Mouse (Mus musculus) liver, embryonic 11.5 days (tissue): Measurements from ENCODE around the gene Olfr613. TPM values are rescaled to one million over a fixed set of nuclear protein-coding genes. Genes with fewer than 3 reads are reported as not detected.
"Not testable (repeated sequence)": the region's sequence is repeated elsewhere in the genome, so short reads cannot be mapped to it uniquely, and the experiment has no call there.

Experiments used
- ATAC-seq: fragments of 200-750 bp; cut with Nextera tagmentation; replicated peaks from 2 replicates; pipeline ENCODE4 v1.8.0; 2017; ENCODE audit warnings: moderate number of reproducible peaks, mild to moderate bottlenecking, moderate TSS enrichment, moderate library complexity; ENCODE audit not compliant: low FRiP score
- DNase-seq: peaks from one replicate; pipeline ENCODE4 v3.0.0-alpha.2; 2017; ENCODE audit warnings: low spot score
- H3K27ac ChIP-seq: fragments of 300-500 bp; sonication (generic); 2 replicates; pipeline ENCODE4 v1.5.1; 2014; ENCODE audit warnings: mild to moderate bottlenecking, low read depth, low read length, control low read depth
- H3K27me3 ChIP-seq: fragments of 300-500 bp; sonication (generic); replicated peaks from 2 replicates; pipeline ENCODE4 v1.6.1; 2014; ENCODE audit warnings: low read length, mixed read lengths; ENCODE audit not compliant: control insufficient read depth, insufficient read depth
- H3K36me3 ChIP-seq: fragments of 300-500 bp; sonication (generic); 2 replicates; pipeline ENCODE4 v1.6.1; 2014; ENCODE audit warnings: mild to moderate bottlenecking, low read length, moderate library complexity, mixed read lengths; ENCODE audit not compliant: control insufficient read depth, insufficient read depth
- H3K4me1 ChIP-seq: fragments of 300-500 bp; sonication (generic); replicated peaks from 2 replicates; pipeline ENCODE4 v1.6.1; 2014; ENCODE audit warnings: low read length, mixed read lengths; ENCODE audit not compliant: control insufficient read depth, insufficient read depth
- H3K4me2 ChIP-seq: fragments of 300-500 bp; sonication (generic); 2 replicates; pipeline ENCODE4 v1.6.1; 2014; ENCODE audit warnings: mild to moderate bottlenecking, control low read depth, moderate library complexity
- H3K4me3 ChIP-seq: fragments of 300-500 bp; sonication (generic); 2 replicates; pipeline ENCODE4 v1.5.1; 2014; ENCODE audit warnings: low read depth, low read length, control low read depth
- H3K9ac ChIP-seq: fragments of 300-500 bp; sonication (generic); 2 replicates; pipeline ENCODE4 v1.6.1; 2014; ENCODE audit warnings: low read depth, low read length, control low read depth
- H3K9me3 ChIP-seq: fragments of 300-500 bp; sonication (generic); 2 replicates; pipeline ENCODE4 v1.6.1; 2016; ENCODE audit warnings: low read length, inconsistent platforms, mixed read lengths; ENCODE audit not compliant: control insufficient read depth
- WGBS: fragments of 180-500 bp; shearing (Covaris S2); extraction: QIAGEN DNeasy Blood & Tissue Kit; methylation state at CpG from one replicate; pipeline ENCODE4 v1.1.7; 2014; 5-methylcytosine and 5-hydroxymethylcytosine counted together
- polyA plus RNA-seq: library from polyadenylated mRNA; unstranded; fragments of >200 nt; fragmentation: Nextera tagmentation; extraction: Ambion mirVana; gene quantifications from 2 replicates; pipeline ENCODE4 v1.2.1, GENCODE M21; 2014

Olfr613 gene
- not detected in 2 replicates for polyA plus RNA-seq

DNA sequence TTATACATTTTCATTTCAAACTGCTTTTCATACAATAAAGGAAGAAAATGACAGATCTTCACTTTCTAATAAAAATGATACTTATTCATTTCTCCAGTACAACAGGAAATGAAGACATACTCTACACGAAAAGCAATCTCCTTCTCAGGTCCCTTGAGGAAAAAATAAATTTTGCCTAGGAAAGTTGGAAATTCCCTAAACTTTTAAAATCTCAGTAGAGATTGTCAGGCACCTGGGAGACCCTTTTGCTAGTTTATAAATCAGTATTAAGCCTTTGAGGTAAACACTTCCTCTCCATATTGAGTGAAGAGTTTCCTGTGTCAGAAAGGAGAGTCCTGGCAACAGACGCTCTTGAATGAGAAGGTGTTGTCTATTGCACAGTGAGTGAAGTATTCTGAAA lies at the start of gene Olfr613:
Gene Olfr613, plus strand, starts transcription at position 301 of the 400 bp plus-strand sequence.
- no peak for DNase-seq
- Histone ChIP-seq H3K9ac (no peak within 1 kb of the TSS), H3K4me2 (no peak within 1 kb of the TSS), H3K36me3 (no peaks in the 10 kb centered on the region), H3K9me3 (no peaks in the 10 kb centered on the region), H3K27me3 (no peaks in the 10 kb centered on the region), H3K27ac (no peak within 1 kb of the TSS), H3K4me3 (no peak within 1 kb of the TSS), H3K4me1 (no peaks in the 10 kb centered on the region)
- 69% methylated on average over 2 of the region's 2 CpGs for WGBS
- no peak for ATAC-seq

DNA sequence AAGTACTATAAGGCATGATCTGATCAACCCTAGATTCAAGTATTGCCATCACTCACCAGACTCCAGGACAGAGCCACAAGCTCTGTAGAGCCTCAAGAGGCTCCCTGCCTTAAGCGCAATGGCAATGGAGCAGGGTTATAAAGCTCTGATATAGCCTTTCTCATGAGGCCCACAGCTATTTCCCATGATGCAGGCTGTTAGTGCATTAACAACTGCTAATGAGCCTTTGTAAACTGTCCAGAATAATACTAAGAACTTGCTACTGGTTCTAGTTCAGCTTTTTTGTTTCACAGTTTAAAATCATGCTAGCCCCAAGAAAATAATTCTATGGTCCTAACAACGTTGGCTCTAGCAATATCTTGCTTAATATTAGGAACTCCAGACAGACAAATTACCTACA lies 35.9 kb upstream of the Olfr613 start, which contains the start of gene Olfr610:
Gene Olfr610, minus strand, starts transcription at position 101 of the 400 bp plus-strand sequence.
- Histone ChIP-seq H3K27ac (no peak within 1 kb of the TSS), H3K4me2 (no peak within 1 kb of the TSS), H3K36me3 (no peaks in the 10 kb centered on the region), H3K9me3 (no peaks in the 10 kb centered on the region), H3K4me3 (no peak within 1 kb of the TSS), H3K4me1 (no peaks in the 10 kb centered on the region), H3K9ac (no peak within 1 kb of the TSS), H3K27me3 (no peaks in the 10 kb centered on the region)
- 71% methylated on average over 2 of the region's 2 CpGs for WGBS
- no peak for ATAC-seq
- no peak for DNase-seq

DNA sequence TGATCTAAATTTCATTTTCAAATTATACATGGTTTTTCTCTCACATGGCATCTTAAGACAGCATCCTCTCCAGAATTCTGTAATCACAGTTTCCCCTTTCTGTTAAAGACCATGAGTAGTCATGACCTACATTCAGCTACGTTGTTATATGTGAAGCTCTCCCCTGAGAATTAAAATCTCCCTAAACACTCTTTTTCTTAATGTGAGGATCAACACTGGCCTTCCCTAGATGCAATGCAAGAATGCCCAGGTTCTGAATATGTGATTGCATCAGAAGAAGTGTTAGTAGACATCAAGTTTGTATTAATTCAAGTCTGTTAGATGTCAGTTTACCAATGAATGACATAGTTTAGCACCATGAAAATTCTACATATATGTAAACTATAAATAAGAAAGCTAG lies 27.1 kb upstream of the Olfr613 start, which contains the start of gene Olfr611:
Gene Olfr611, minus strand, starts transcription at position 101 of the 400 bp plus-strand sequence.
- 64% methylated on average over 1 of the region's 1 CpGs for WGBS
- not testable (repeated sequence) for H3K27me3 ChIP-seq, H3K4me3 ChIP-seq, H3K4me1 ChIP-seq, ATAC-seq, DNase-seq, H3K9me3 ChIP-seq, H3K27ac ChIP-seq, H3K9ac ChIP-seq, H3K36me3 ChIP-seq, H3K4me2 ChIP-seq

GRCm38 (mm10) chr7:103542617-103543016 lies 5.3 kb upstream of the Olfr613 start, which contains the start of gene Olfr612:
Gene Olfr612 (minus strand): TSS chr7:103542717.
- H3K9me3 ChIP-seq, H3K27me3 ChIP-seq, H3K36me3 ChIP-seq, ATAC-seq, DNase-seq, H3K27ac ChIP-seq, H3K4me2 ChIP-seq, H3K9ac ChIP-seq, H3K4me1 ChIP-seq, H3K4me3 ChIP-seq: not testable (repeated sequence)
- WGBS, result 75% methylated on average over 2 of the region's 2 CpGs

- no peaks in the 10 kb centered on the region for H3K9me3 ChIP-seq
Observed at GRCm38 (mm10) chr7:103555779-103556178, 7.9 kb downstream of the Olfr613 start, which contains the start of gene Olfr615. Gene Olfr615 (plus strand): TSS chr7:103556079.

GRCm38 (mm10) chr7:103569043-103569442 lies 21.2 kb downstream of the Olfr613 start, which contains the start of gene Olfr616:
Gene Olfr616 (minus strand): TSS chr7:103569143.
- H3K4me1 ChIP-seq, result no peaks in the 10 kb centered on the region
- H3K27me3 ChIP-seq, result no peaks in the 10 kb centered on the region
- no peak within 1 kb of the TSS for H3K4me2 ChIP-seq
- no peak within 1 kb of the TSS for H3K4me3 ChIP-seq
- no peak within 1 kb of the TSS for H3K9ac ChIP-seq
- 72% methylated on average over 3 of the region's 3 CpGs for WGBS
- no peak for DNase-seq
- ATAC-seq, result no peak
- no peaks in the 10 kb centered on the region for H3K9me3 ChIP-seq
- no peaks in the 10 kb centered on the region for H3K36me3 ChIP-seq
- no peak within 1 kb of the TSS for H3K27ac ChIP-seq

More at GRCm38 (mm10) chr7:103555779-103556178, 7.9 kb downstream of the Olfr613 start, which contains the start of gene Olfr615:
- no peak within 1 kb of the TSS for H3K4me3 ChIP-seq
- DNase-seq (no peak), ATAC-seq (no peak)
- H3K4me2 ChIP-seq, result no peak within 1 kb of the TSS
- H3K36me3 ChIP-seq, result no peaks in the 10 kb centered on the region
- H3K27me3 ChIP-seq, result no peaks in the 10 kb centered on the region
- 56% methylated on average over 2 of the region's 2 CpGs for WGBS
- H3K9ac ChIP-seq, result no peak within 1 kb of the TSS
- H3K27ac ChIP-seq, result no peak within 1 kb of the TSS
- no peaks in the 10 kb centered on the region for H3K4me1 ChIP-seq

DNA sequence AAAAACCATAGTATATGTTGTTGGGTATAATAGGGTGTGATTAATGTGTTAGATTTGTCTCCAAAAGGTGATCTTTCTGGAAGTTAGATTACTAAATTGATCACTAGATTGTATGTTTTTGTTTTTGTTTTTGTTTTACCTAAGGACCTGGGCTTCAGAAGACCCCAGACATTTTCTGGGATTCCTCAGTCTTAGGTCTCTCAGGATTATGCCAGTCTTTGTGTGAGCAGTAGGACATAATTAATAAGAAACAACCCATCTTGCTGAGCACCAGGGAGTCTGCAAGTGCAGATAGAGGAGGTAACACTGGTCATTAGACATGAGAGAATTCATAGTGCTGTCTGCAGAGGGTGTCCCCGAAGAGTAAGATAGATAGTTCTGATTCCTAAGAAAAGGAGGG lies 24.9 kb downstream of the Olfr613 start, which contains the start of gene Olfr617:
Gene Olfr617, plus strand, starts transcription at position 301 of the 400 bp plus-strand sequence.
- DNase-seq (no peak), ATAC-seq (no peak)
- Histone ChIP-seq H3K27me3 (no peaks in the 10 kb centered on the region), H3K27ac (no peak within 1 kb of the TSS), H3K4me1 (no peaks in the 10 kb centered on the region), H3K9me3 (no peaks in the 10 kb centered on the region), H3K4me3 (no peak within 1 kb of the TSS), H3K9ac (no peak within 1 kb of the TSS), H3K4me2 (no peak within 1 kb of the TSS), H3K36me3 (no peaks in the 10 kb centered on the region)
- 76% methylated on average over 1 of the region's 1 CpGs for WGBS

GRCm38 (mm10) chr7:103589803-103590202 lies 41.9 kb downstream of the Olfr613 start, which contains the start of gene Olfr618:
Gene Olfr618 (plus strand): TSS chr7:103590103.
- DNase-seq (no peak), ATAC-seq (no peak)
- Histone ChIP-seq H3K9me3 (no peaks in the 10 kb centered on the region), H3K27ac (no peak within 1 kb of the TSS), H3K27me3 (no peaks in the 10 kb centered on the region), H3K4me2 (no peak within 1 kb of the TSS), H3K4me3 (no peak within 1 kb of the TSS), H3K9ac (no peak within 1 kb of the TSS), H3K4me1 (no peaks in the 10 kb centered on the region), H3K36me3 (no peaks in the 10 kb centered on the region)
- 60% methylated on average over 2 of the region's 2 CpGs for WGBS

- Histone ChIP-seq H3K36me3 (no peaks in the 10 kb centered on the region), H3K27ac (no peak within 1 kb of the TSS), H3K9me3 (no peaks in the 10 kb centered on the region), H3K4me3 (no peak within 1 kb of the TSS), H3K27me3 (no peaks in the 10 kb centered on the region), H3K4me1 (no peaks in the 10 kb centered on the region), H3K9ac (no peak within 1 kb of the TSS), H3K4me2 (no peak within 1 kb of the TSS)
- ATAC-seq, result no peak
- no peak for DNase-seq
Observed at GRCm38 (mm10) chr7:103600275-103600674, 52.4 kb downstream of the Olfr613 start, which contains the start of gene Olfr619. Gene Olfr619 (plus strand): TSS chr7:103600575.
